Mouse (Mus musculus) bone marrow macrophage, adult 2 months (primary cell): ENCODE measurements around the gene Tspan9.

ENCODE experiments used
- CTCF ChIP-seq: IDR thresholded peaks from 2 replicates; pipeline ENCODE4 v1.5.1; 2012; ENCODE audit warnings: low read depth, mild to moderate bottlenecking, low read length, moderate library complexity
- POLR2A ChIP-seq: IDR thresholded peaks from 2 replicates; pipeline ENCODE4 v1.6.1; 2012; ENCODE audit warnings: mild to moderate bottlenecking, low read depth, low read length, borderline replicate concordance

DNA sequence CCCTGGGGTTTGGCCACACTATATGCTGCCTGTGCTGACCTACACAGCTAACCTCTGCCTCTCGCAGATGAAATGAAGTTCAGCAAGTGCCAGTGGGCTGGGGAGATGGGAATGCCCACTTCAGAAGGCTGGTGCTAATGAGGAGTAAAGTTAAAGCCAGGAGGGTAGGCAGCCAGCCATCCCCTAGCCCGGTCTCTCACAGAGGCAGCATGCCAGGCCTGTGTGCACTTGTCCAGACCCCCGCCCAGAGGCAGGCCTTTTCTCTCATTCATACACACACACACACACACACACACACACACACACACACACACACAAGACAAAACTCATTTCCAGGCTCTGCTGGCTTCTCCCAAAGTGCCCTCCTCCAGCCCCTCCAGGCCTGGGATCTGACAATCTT, 142.6 kb downstream of the Tspan9 start:
- no peak for TF ChIP-seq CTCF
- no peak for TF ChIP-seq POLR2A
